Mouse (Mus musculus): ENCODE measurements around the gene 9330182L06Rik. TPM values are rescaled to one million over a fixed set of nuclear protein-coding genes. Genes with fewer than 3 reads are reported as not detected.

The 9330182L06Rik gene
- polyA plus RNA-seq, 1 experiment: 0.35 TPM

- TF ChIP-seq CTCF (IDR thresholded peaks at IDR 0.05; ENCODE audit: borderline replicate concordance, control insufficient read depth, extremely low read depth, insufficient read depth, low read length, poor library complexity) (no peak), POLR2A (IDR thresholded peaks at IDR 0.05; ENCODE audit: control insufficient read depth, extremely low read depth, insufficient read depth, low read length, poor library complexity) (no peak)
- H3K27me3 ChIP-seq (ENCODE audit: control insufficient read depth, insufficient read depth, low read length): no peaks in the 10 kb centered on the region
- no peaks in the 10 kb centered on the region for H3K4me1 ChIP-seq (replicated peaks; ENCODE audit: control insufficient read depth, insufficient read depth, low read length)
- H3K27ac ChIP-seq (ENCODE audit: control insufficient read depth, insufficient read depth, low read length): no peak overlapping the region
- no peaks in the 10 kb centered on the region for H3K36me3 ChIP-seq (ENCODE audit: control insufficient read depth, insufficient read depth, low read length)
- H3K4me3 ChIP-seq (ENCODE audit: control insufficient read depth, insufficient read depth, low read length): no peak overlapping the region
- whole genome bisulfite sequencing: 89% methylated on average over 7 of the region's 7 CpGs
- DNase-seq: no peak
These were observed 124.0 kb downstream of the 9330182L06Rik start for GRCm38 (mm10) chr5:9389968-9390367.

GRCm38 (mm10) chr5:9391858-9392393 lies 126.0 kb downstream of the 9330182L06Rik start:
- TF ChIP-seq POLR2A (IDR thresholded peaks at IDR 0.05; ENCODE audit: control insufficient read depth, extremely low read depth, insufficient read depth, low read length, poor library complexity) (no peak), CTCF (IDR thresholded peaks at IDR 0.05; ENCODE audit: borderline replicate concordance, control insufficient read depth, extremely low read depth, insufficient read depth, low read length, poor library complexity) (no peak)
- H3K27me3 ChIP-seq (ENCODE audit: control insufficient read depth, insufficient read depth, low read length): no peaks in the 10 kb centered on the region
- H3K4me3 ChIP-seq (ENCODE audit: control insufficient read depth, insufficient read depth, low read length): no peak overlapping the region
- WGBS: 67% methylated on average over 1 of the region's 1 CpGs
- no peak overlapping the region for H3K27ac ChIP-seq (ENCODE audit: control insufficient read depth, insufficient read depth, low read length)
- no peaks in the 10 kb centered on the region for H3K4me1 ChIP-seq (replicated peaks; ENCODE audit: control insufficient read depth, insufficient read depth, low read length)
- DNase-seq: no peak
- H3K36me3 ChIP-seq (ENCODE audit: control insufficient read depth, insufficient read depth, low read length): no peaks in the 10 kb centered on the region

- no peak overlapping the region for H3K27ac ChIP-seq (ENCODE audit: control insufficient read depth, insufficient read depth, low read length)
- no peaks in the 10 kb centered on the region for H3K36me3 ChIP-seq (ENCODE audit: control insufficient read depth, insufficient read depth, low read length)
- TF ChIP-seq CTCF (IDR thresholded peaks at IDR 0.05; ENCODE audit: borderline replicate concordance, control insufficient read depth, extremely low read depth, insufficient read depth, low read length, poor library complexity): no peak
- TF ChIP-seq POLR2A (IDR thresholded peaks at IDR 0.05; ENCODE audit: control insufficient read depth, extremely low read depth, insufficient read depth, low read length, poor library complexity): no peak
- H3K27me3 ChIP-seq (ENCODE audit: control insufficient read depth, insufficient read depth, low read length): no peaks in the 10 kb centered on the region
- H3K4me1 ChIP-seq (replicated peaks; ENCODE audit: control insufficient read depth, insufficient read depth, low read length): no peaks in the 10 kb centered on the region
- no peak for DNase-seq
- 65% methylated on average over 7 of the region's 7 CpGs for WGBS
- H3K4me3 ChIP-seq (ENCODE audit: control insufficient read depth, insufficient read depth, low read length): no peak overlapping the region
These were observed 151.2 kb downstream of the 9330182L06Rik start for GRCm38 (mm10) chr5:9417098-9417497.

- H3K27me3 ChIP-seq (ENCODE audit: control insufficient read depth, insufficient read depth, low read length): no peaks in the 10 kb centered on the region
- DNase-seq: no peak
- no peak overlapping the region for H3K4me3 ChIP-seq (ENCODE audit: control insufficient read depth, insufficient read depth, low read length)
- WGBS: 96% methylated on average over 9 of the region's 9 CpGs
- no peak for TF ChIP-seq POLR2A (IDR thresholded peaks at IDR 0.05; ENCODE audit: control insufficient read depth, extremely low read depth, insufficient read depth, low read length, poor library complexity)
- TF ChIP-seq CTCF (IDR thresholded peaks at IDR 0.05; ENCODE audit: borderline replicate concordance, control insufficient read depth, extremely low read depth, insufficient read depth, low read length, poor library complexity): no peak
- H3K4me1 ChIP-seq (replicated peaks; ENCODE audit: control insufficient read depth, insufficient read depth, low read length): no peaks in the 10 kb centered on the region
- no peaks in the 10 kb centered on the region for H3K36me3 ChIP-seq (ENCODE audit: control insufficient read depth, insufficient read depth, low read length)
- H3K27ac ChIP-seq (ENCODE audit: control insufficient read depth, insufficient read depth, low read length): no peak overlapping the region
These were observed 151.9 kb downstream of the 9330182L06Rik start for GRCm38 (mm10) chr5:9417802-9418201.

- Histone ChIP-seq H3K36me3 (ENCODE audit: control insufficient read depth, insufficient read depth, low read length) (no peaks in the 10 kb centered on the region), H3K27ac (ENCODE audit: control insufficient read depth, insufficient read depth, low read length) (no peak overlapping the region), H3K27me3 (ENCODE audit: control insufficient read depth, insufficient read depth, low read length) (no peaks in the 10 kb centered on the region), H3K4me3 (ENCODE audit: control insufficient read depth, insufficient read depth, low read length) (no peak overlapping the region), H3K4me1 (replicated peaks; ENCODE audit: control insufficient read depth, insufficient read depth, low read length) (no peaks in the 10 kb centered on the region)
- WGBS: 77% methylated on average over 1 of the region's 1 CpGs
- TF ChIP-seq POLR2A (IDR thresholded peaks at IDR 0.05; ENCODE audit: control insufficient read depth, extremely low read depth, insufficient read depth, low read length, poor library complexity) (no peak), CTCF (IDR thresholded peaks at IDR 0.05; ENCODE audit: borderline replicate concordance, control insufficient read depth, extremely low read depth, insufficient read depth, low read length, poor library complexity) (no peak)
- no peak for DNase-seq
These were observed 154.0 kb downstream of the 9330182L06Rik start for GRCm38 (mm10) chr5:9419964-9420363.

- 90% methylated on average over 2 of the region's 2 CpGs for WGBS
- Histone ChIP-seq H3K4me3 (ENCODE audit: control insufficient read depth, insufficient read depth, low read length) (no peak overlapping the region), H3K36me3 (ENCODE audit: control insufficient read depth, insufficient read depth, low read length) (no peaks in the 10 kb centered on the region), H3K27me3 (ENCODE audit: control insufficient read depth, insufficient read depth, low read length) (no peaks in the 10 kb centered on the region), H3K27ac (ENCODE audit: control insufficient read depth, insufficient read depth, low read length) (no peak overlapping the region), H3K4me1 (replicated peaks; ENCODE audit: control insufficient read depth, insufficient read depth, low read length) (no peaks in the 10 kb centered on the region)
- DNase-seq: no peak
- TF ChIP-seq POLR2A (IDR thresholded peaks at IDR 0.05; ENCODE audit: control insufficient read depth, extremely low read depth, insufficient read depth, low read length, poor library complexity) (no peak), CTCF (IDR thresholded peaks at IDR 0.05; ENCODE audit: borderline replicate concordance, control insufficient read depth, extremely low read depth, insufficient read depth, low read length, poor library complexity) (no peak)
These were observed 158.5 kb downstream of the 9330182L06Rik start for GRCm38 (mm10) chr5:9424464-9424863.

GRCm38 (mm10) chr5:9427165-9427564 lies 161.2 kb downstream of the 9330182L06Rik start:
- TF ChIP-seq POLR2A (IDR thresholded peaks at IDR 0.05; ENCODE audit: control insufficient read depth, extremely low read depth, insufficient read depth, low read length, poor library complexity) (no peak), CTCF (IDR thresholded peaks at IDR 0.05; ENCODE audit: borderline replicate concordance, control insufficient read depth, extremely low read depth, insufficient read depth, low read length, poor library complexity) (no peak)
- WGBS: 37% methylated on average over 2 of the region's 2 CpGs
- Histone ChIP-seq H3K4me1 (replicated peaks; ENCODE audit: control insufficient read depth, insufficient read depth, low read length) (no peaks in the 10 kb centered on the region), H3K27ac (ENCODE audit: control insufficient read depth, insufficient read depth, low read length) (no peak overlapping the region), H3K4me3 (ENCODE audit: control insufficient read depth, insufficient read depth, low read length) (no peak overlapping the region), H3K36me3 (ENCODE audit: control insufficient read depth, insufficient read depth, low read length) (no peaks in the 10 kb centered on the region), H3K27me3 (ENCODE audit: control insufficient read depth, insufficient read depth, low read length) (no peaks in the 10 kb centered on the region)
- no peak for DNase-seq

All from thymus, adult 2 months (tissue).